Mouse (Mus musculus) embryo, embryonic 11.5 days (tissue): ENCODE measurements around the gene Prkce.

Source experiments
- DNase-seq: peaks from one replicate; pipeline ENCODE4 v3.0.0-alpha.2; 2012; ENCODE audit warnings: low read depth, low spot score

Prkce gene

GRCm38 (mm10) chr17:86443886-86444285 is 276.3 kb downstream of the Prkce start:
- DNase-seq, result no peak

DNA sequence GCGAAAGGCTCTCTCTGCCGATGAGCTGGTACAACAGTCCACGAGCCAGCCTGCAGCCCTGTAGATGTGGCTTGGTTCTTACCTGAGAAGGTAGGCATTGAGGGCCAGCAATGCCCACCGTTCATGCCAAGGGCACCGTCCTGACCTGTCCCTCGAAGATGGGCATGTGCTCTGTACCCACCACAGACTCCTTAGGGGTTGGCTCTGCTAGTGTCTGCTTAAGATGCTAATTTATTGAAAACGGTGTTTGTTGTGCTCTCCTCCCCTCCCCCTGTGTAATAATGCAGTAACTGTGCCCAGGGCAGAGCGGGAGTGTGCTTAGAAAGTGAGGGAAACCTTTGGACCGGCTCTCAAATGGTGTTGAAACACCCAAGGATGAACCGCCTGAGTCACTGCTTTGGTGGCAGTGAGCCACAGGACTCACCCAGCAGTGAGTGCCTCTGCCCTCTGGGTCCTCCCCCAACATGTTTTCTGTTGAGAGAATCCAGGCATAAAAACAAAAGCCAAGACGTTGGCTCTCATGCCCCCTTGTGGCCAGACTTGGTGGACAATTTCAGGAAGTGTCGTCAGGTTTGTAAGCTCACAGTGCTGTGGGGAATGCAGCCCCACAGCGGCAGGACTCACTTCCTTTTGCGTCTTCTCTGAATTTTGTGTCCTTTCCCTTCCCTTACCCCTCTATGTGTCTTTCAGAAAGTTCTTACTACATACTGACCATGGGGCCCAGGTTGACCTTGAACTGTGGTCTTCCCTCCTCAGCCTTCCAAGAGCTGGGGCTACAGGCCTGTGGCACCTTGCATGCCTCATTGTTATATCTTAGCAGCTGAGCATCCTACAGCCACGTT is 277.2 kb downstream of the Prkce start:
- peak; percentile 87 for DNase-seq

DNA sequence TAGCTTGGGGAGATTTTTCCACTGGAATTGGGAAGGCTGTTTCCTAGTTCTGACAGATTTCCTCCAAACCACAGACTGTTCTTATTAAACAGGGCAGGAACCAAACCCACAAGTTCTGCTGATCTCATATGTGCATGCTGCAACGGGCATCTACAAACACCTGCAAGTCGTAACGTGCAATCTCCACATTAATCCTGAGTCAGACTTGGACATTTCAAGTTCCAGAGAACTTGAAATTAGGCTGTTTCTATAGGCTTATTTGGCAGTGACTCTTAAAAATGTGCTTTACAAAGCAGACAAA is 277.8 kb downstream of the Prkce start:
- DNase-seq, result no peak

DNA sequence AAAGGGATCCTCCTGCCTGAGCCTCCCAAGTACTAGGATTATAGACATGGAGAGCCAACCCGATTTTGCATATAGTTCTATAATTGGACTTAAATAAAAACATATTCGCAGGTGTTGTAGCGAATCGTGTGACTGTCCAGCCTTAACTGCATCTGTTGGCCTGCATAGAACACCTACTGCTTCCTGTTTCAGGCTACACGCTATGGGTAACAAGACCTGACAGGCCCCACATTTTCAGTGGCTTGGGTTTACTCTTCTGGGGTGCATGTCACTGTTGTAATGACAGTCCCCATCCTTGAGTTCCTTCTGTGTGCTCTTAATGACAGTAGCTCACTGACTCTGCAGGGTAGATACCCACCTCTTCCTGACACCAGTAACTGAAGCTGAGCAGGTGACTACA is 278.3 kb downstream of the Prkce start:
- no peak for DNase-seq

GRCm38 (mm10) chr17:86447101-86447598 is 279.6 kb downstream of the Prkce start:
- no peak for DNase-seq

DNA sequence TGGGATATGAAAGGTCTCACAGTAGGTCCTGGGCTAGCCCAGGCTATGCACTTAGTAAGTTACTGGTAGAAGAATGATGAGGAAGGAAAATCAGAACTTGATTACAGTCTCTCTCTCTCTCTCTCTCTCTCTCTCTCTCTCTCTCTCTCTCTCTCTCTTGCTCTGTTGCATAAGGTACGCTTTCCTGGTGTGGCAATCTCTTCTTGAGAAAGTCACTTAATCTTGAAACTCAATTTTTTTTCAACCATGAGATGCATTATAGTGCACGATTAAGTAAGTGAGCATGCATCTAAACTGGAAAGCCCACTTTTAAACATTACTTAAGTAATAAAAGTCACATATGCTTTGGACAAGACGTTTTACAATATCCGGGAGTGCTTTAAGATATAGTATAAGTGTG is 285.3 kb downstream of the Prkce start:
- DNase-seq, result no peak

- no peak for DNase-seq
These were observed 286.2 kb downstream of the Prkce start for GRCm38 (mm10) chr17:86453673-86454350.

DNA sequence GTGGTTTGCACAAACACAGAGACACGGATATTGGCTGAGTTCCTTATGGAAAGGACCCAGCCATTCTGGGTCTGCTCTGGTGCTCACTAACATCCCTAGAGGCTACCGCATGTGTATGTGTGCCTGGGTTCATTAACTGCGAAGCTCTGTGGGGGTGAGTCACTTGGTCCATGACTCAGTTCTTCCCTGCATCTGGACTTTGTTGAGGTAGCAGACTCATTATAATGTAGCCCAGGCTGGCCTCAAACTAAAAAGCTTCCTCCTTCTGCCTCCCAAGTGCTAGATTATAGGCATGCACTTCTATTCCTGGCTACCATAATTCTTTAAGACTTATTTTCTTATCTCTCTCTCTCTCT is 286.7 kb downstream of the Prkce start:
- no peak for DNase-seq

- DNase-seq, result no peak
These were observed 288.9 kb downstream of the Prkce start for GRCm38 (mm10) chr17:86456512-86456911.

- no peak for DNase-seq
These were observed 290.9 kb downstream of the Prkce start for GRCm38 (mm10) chr17:86458302-86458980.

GRCm38 (mm10) chr17:86460645-86461430 is 293.3 kb downstream of the Prkce start:
- no peak for DNase-seq

GRCm38 (mm10) chr17:86463369-86463768 is 295.8 kb downstream of the Prkce start:
- no peak for DNase-seq

DNA sequence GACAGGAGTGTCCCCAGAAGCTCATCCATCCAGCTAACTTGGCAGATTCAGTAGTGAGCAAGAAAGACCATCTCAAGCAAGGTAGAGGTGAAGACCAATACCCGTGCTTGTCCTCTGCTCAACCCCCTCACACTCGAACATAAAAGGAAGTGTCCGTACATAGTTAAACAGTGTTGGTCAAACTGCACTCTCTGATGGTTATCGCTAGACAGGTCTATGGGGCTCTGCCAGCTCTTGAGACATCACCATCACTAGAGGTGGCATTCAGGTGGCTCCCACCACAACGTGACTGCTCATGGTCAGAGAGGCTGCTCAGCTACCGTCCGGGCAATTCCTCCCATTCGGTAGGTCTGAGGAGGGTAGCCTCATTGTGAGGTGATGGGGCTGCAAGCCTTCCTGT is 296.6 kb downstream of the Prkce start:
- DNase-seq, result no peak

GRCm38 (mm10) chr17:86464689-86465363 is 297.2 kb downstream of the Prkce start:
- no peak for DNase-seq

- no peak for DNase-seq
These were observed 298.3 kb downstream of the Prkce start for GRCm38 (mm10) chr17:86465865-86466264.

- DNase-seq, result no peak
These were observed 298.8 kb downstream of the Prkce start for GRCm38 (mm10) chr17:86466412-86466811.

DNA sequence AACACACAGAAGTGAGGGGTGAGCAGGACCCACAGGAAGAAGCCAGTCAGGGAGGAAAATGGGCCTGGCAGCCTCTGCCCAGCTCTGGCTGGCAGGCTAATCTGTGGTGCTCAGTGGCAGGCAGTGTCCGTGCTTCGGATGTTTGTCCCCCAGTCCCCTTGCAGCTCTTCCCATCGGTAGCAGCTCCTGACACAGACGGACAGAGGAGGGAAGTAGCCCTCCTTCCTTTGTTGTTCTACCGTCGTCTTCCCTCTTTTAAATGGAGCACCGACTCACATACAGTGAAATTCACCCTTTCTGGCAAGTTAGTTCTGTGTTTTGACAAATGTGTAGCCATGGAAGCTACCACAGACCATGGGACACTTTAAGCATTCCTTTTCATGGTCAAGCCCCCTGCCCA is 299.3 kb downstream of the Prkce start:
- DNase-seq, result no peak

- no peak for DNase-seq
These were observed 299.8 kb downstream of the Prkce start for GRCm38 (mm10) chr17:86467291-86467898.

GRCm38 (mm10) chr17:86467967-86468366 is 300.4 kb downstream of the Prkce start:
- no peak for DNase-seq

DNA sequence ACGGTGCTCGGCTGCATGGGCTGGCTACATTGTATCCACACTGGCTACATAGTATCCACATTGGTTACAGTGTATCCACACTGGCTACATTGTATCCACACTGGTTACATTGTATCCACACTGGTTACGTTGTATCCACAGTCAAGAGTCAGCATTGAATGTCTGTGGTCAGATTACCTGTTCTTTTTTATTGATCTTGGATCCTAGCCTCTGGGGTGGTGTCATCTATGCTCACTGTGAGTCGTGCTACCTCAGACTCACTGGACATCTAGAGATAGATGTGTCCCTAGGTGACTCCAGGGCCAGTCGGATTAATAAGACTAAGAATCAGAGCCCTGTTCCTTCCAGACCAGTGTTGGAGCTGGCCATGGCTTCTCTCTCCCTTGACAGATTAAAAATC is 302.6 kb downstream of the Prkce start:
- no peak for DNase-seq

GRCm38 (mm10) chr17:86471684-86472083 is 304.1 kb downstream of the Prkce start:
- DNase-seq, result no peak
